Mouse (Mus musculus): Measurements from ENCODE around the gene Vmn2r35. TPM values are rescaled to one million over a fixed set of nuclear protein-coding genes. Genes with fewer than 3 reads are reported as not detected.
A peak's percentile ranks its signal among the peaks of the same experiment; 100 is the strongest.
"Not testable (repeated sequence)": the region's sequence is repeated elsewhere in the genome, so short reads cannot be mapped to it uniquely, and the experiment has no call there.

The Vmn2r35 gene
- total RNA-seq (2021), result not detected
- long read RNA-seq, experiment 1, result 0 reads
- long read RNA-seq, experiment 2, result 0 reads

DNA sequence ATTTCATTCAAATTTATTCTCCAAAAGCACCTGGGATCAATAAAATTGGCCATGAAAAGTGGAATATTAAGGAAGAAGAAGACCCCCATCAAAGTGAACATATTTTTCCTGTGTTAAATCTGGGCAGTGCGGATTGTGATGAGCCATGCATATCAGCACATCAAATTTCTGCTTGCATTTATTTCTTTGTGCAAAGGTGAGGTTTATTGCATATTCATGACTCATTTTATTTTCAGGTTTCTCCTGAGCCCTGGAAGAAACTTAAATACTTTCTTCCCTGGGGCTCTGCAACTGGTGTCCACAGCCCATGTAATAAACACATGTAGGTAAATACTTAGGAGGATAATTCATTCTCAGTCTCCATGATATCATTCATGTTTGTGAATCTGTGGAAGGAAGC is at the start of gene Vmn2r35:
Vmn2r35 (minus strand) TSS at position 101 of the 400 bp plus-strand sequence.
- not testable (repeated sequence) for H3K4me3 ChIP-seq

GRCm38 (mm10) chr7:7794196-7794595 is 25.5 kb downstream of the Vmn2r35 start:
- peak; percentile 3 for DNase-seq
- H3K27ac ChIP-seq; H3K4me3 ChIP-seq; intact Hi-C loops (cut with DNase I): not testable (repeated sequence)

More for the DNA sequence above, at the start of gene Vmn2r35:
- DNase-seq; H3K27ac ChIP-seq; intact Hi-C loops (cut with DNase I): not testable (repeated sequence)

Other genes starting within 250 kb of the Vmn2r35 start
- not detected for gene Vmn2r34, start 130.4 kb downstream of the Vmn2r35 start, total RNA-seq (2021)
- not detected for gene Vmn2r36, start 82.6 kb upstream of the Vmn2r35 start, total RNA-seq (2021)